Mouse (Mus musculus): Measurements from ENCODE around the gene Foxp1. TPM values are rescaled to one million over a fixed set of nuclear protein-coding genes. Genes with fewer than 3 reads are reported as not detected.

Foxp1 gene
- total and polyA plus RNA-seq, 3 experiments, result 16.1 to 42.0 TPM; not detected in 1

GRCm38 (mm10) chr6:99383846-99384472, 138.6 kb downstream of the Foxp1 start:
- DNase-seq (ENCODE audit: low read depth, low spot score), result no peak
- Histone ChIP-seq H3K27ac (ENCODE audit: control insufficient read depth, low read depth, low read length) (no peak overlapping the region), H3K9me3 (replicated peaks; ENCODE audit: insufficient read depth, low read length) (no peaks in the 10 kb centered on the region)

GRCm38 (mm10) chr6:99380146-99380545, 142.4 kb downstream of the Foxp1 start:
- Histone ChIP-seq H3K27ac (ENCODE audit: control insufficient read depth, low read depth, low read length) (no peak overlapping the region), H3K27me3 (ENCODE audit: control insufficient read depth in 1 of 2, insufficient read depth in 2 of 2, low read length in 2 of 2) (no peaks in the 10 kb centered on the region), H3K4me1 (ENCODE audit: control insufficient read depth in 1 of 2, insufficient read depth in 2 of 2, low read length in 2 of 2) (no peaks in the 10 kb centered on the region), H3K36me3 (ENCODE audit: control insufficient read depth in 1 of 2, insufficient read depth in 2 of 2, low read length in 2 of 2) (no peaks in the 10 kb centered on the region), H3K9me3 (replicated peaks; ENCODE audit: insufficient read depth, low read length) (no peaks in the 10 kb centered on the region), H3K9ac (ENCODE audit: control insufficient read depth, low read depth, low read length, poor library complexity, severe bottlenecking) (no peak overlapping the region), H3K4me3 (ENCODE audit: control insufficient read depth in 1 of 2, insufficient read depth in 1 of 2, low read depth in 2 of 2, low read length in 2 of 2) (no peak overlapping the region), H3K79me2 (ENCODE audit: control insufficient read depth, insufficient read depth, low read length, poor library complexity) (no peaks in the 10 kb centered on the region)
- DNase-seq (ENCODE audit: low read depth, low spot score), result no peak
- no peak for TF ChIP-seq BHLHE40 (IDR thresholded peaks at IDR 0.05; ENCODE audit: borderline replicate concordance, low read depth, low read length)
- no peak for TF ChIP-seq ZKSCAN1 (IDR thresholded peaks at IDR 0.05; ENCODE audit: low read depth, low read length)
- no peak for TF ChIP-seq SIN3A (IDR thresholded peaks at IDR 0.05; ENCODE audit: low read length)
- no peak for TF ChIP-seq SMC3 (IDR thresholded peaks at IDR 0.05; ENCODE audit: low read depth, low read length)
- TF ChIP-seq E2F4 (IDR thresholded peaks at IDR 0.05; ENCODE audit: borderline replicate concordance, low read depth, low read length), result no peak
- TF ChIP-seq ELF1 (IDR thresholded peaks at IDR 0.05; ENCODE audit: low read depth, low read length), result no peak
- TF ChIP-seq MAX (IDR thresholded peaks at IDR 0.05; ENCODE audit: low read length), result no peak
- TF ChIP-seq USF2 (IDR thresholded peaks at IDR 0.05; ENCODE audit: borderline replicate concordance in 1 of 2, insufficient read depth in 1 of 2, low read depth in 1 of 2, low read length in 2 of 2), result no peak
- TF ChIP-seq EP300 (IDR thresholded peaks at IDR 0.05; ENCODE audit: low read depth in 1 of 2, low read length in 2 of 2), result no peak
- TF ChIP-seq POLR2AphosphoS5 (IDR thresholded peaks at IDR 0.05; ENCODE audit: borderline replicate concordance, low read depth, low read length), result no peak
- TF ChIP-seq GABPA (IDR thresholded peaks at IDR 0.05; ENCODE audit: low read depth, low read length), result no peak
- TF ChIP-seq TCF12 (IDR thresholded peaks at IDR 0.05; ENCODE audit: low read depth, low read length), result no peak
- TF ChIP-seq MAZ (IDR thresholded peaks at IDR 0.05; ENCODE audit: low read depth, low read length), result no peak
- no peak for TF ChIP-seq HCFC1 (IDR thresholded peaks at IDR 0.05; ENCODE audit: low read depth, low read length)
- no peak for TF ChIP-seq MXI1 (IDR thresholded peaks at IDR 0.05; ENCODE audit: low read depth, low read length)
- no peak for TF ChIP-seq UBTF (IDR thresholded peaks at IDR 0.05; ENCODE audit: borderline replicate concordance, insufficient read depth, low read depth, low read length)

More at GRCm38 (mm10) chr6:99383846-99384472, 138.6 kb downstream of the Foxp1 start:
- H3K9ac ChIP-seq (ENCODE audit: control insufficient read depth, low read depth, low read length, poor library complexity, severe bottlenecking), result no peak overlapping the region
- H3K4me3 ChIP-seq (ENCODE audit: control insufficient read depth in 1 of 2, insufficient read depth in 1 of 2, low read depth in 2 of 2, low read length in 2 of 2), result no peak overlapping the region
- no peaks in the 10 kb centered on the region for H3K27me3 ChIP-seq (ENCODE audit: control insufficient read depth in 1 of 2, insufficient read depth in 2 of 2, low read length in 2 of 2)
- H3K4me1 ChIP-seq (ENCODE audit: control insufficient read depth in 1 of 2, insufficient read depth in 2 of 2, low read length in 2 of 2), result peaks cover 11 to 17% of the 10 kb centered on the region in 2 experiments; a peak in 3 of 4 replicates
- no peaks in the 10 kb centered on the region for H3K79me2 ChIP-seq (ENCODE audit: control insufficient read depth, insufficient read depth, low read length, poor library complexity)
- H3K36me3 ChIP-seq (ENCODE audit: control insufficient read depth in 1 of 2, insufficient read depth in 2 of 2, low read length in 2 of 2), result peaks cover 0 to 14% of the 10 kb centered on the region in 2 experiments; a peak in 2 of 4 replicates
- TF ChIP-seq RAD21 (IDR thresholded peaks at IDR 0.05; ENCODE audit: low read depth, low read length) (no peak), ZNF384 (IDR thresholded peaks at IDR 0.05; ENCODE audit: low read depth, low read length) (no peak), KAT2A (conservative IDR thresholded peaks at IDR 0.05; ENCODE audit: low read depth, low read length) (no peak), MAZ (IDR thresholded peaks at IDR 0.05; ENCODE audit: low read depth, low read length) (no peak), USF2 (IDR thresholded peaks at IDR 0.05; ENCODE audit: borderline replicate concordance in 1 of 2, insufficient read depth in 1 of 2, low read depth in 1 of 2, low read length in 2 of 2) (no peak), SMC3 (IDR thresholded peaks at IDR 0.05; ENCODE audit: low read depth, low read length) (no peak), TAL1 (IDR thresholded peaks at IDR 0.05; ENCODE audit: low read length) (no peak), MAX (IDR thresholded peaks at IDR 0.05; ENCODE audit: low read length) (no peak)

All from MEL (cell line).